Mouse (Mus musculus) forebrain, embryonic 11.5 days (tissue): ENCODE results near the gene Ccdc42. TPM values are rescaled to one million over a fixed set of nuclear protein-coding genes. Genes with fewer than 3 reads are reported as not detected.

Experiments
- ATAC-seq: fragments of 200-750 bp; cut with Nextera tagmentation; replicated peaks from 2 replicates; pipeline ENCODE4 v1.8.0; 2017; ENCODE audit warnings: moderate TSS enrichment; ENCODE audit not compliant: low FRiP score
- DNase-seq: peaks from one replicate; pipeline ENCODE4 v3.0.0-alpha.2; 2017; ENCODE audit warnings: low spot score
- H3K27ac ChIP-seq: fragments of 300-500 bp; sonication (generic); 2 replicates; pipeline ENCODE4 v1.5.1; 2014; ENCODE audit warnings: low read depth, low read length
- H3K27me3 ChIP-seq: fragments of 300-500 bp; sonication (generic); 2 replicates; pipeline ENCODE4 v1.6.1; 2014; ENCODE audit warnings: mild to moderate bottlenecking, low read length, mixed read lengths; ENCODE audit not compliant: control insufficient read depth, insufficient read depth
- H3K36me3 ChIP-seq: fragments of 300-500 bp; sonication (generic); 2 replicates; pipeline ENCODE4 v1.6.1; 2014; ENCODE audit warnings: mild to moderate bottlenecking, low read length, moderate library complexity, mixed read lengths; ENCODE audit not compliant: control insufficient read depth, insufficient read depth
- H3K4me1 ChIP-seq: fragments of 300-500 bp; sonication (generic); replicated peaks from 2 replicates; pipeline ENCODE4 v1.6.1; 2014; ENCODE audit warnings: low read length, mixed read lengths; ENCODE audit not compliant: control insufficient read depth, insufficient read depth
- H3K4me2 ChIP-seq: fragments of 300-500 bp; sonication (generic); 2 replicates; pipeline ENCODE4 v1.6.1; 2014; ENCODE audit warnings: low read depth, mild to moderate bottlenecking, low read length, moderate library complexity, mixed read lengths; ENCODE audit not compliant: severe bottlenecking
- H3K4me3 ChIP-seq: fragments of 300-500 bp; sonication (generic); 2 replicates; pipeline ENCODE4 v1.5.1; 2014; ENCODE audit warnings: low read depth, low read length
- H3K9ac ChIP-seq: fragments of 300-500 bp; sonication (generic); 2 replicates; pipeline ENCODE4 v1.6.1; 2014; ENCODE audit warnings: low read length
- H3K9me3 ChIP-seq: fragments of 300-500 bp; sonication (generic); 2 replicates; pipeline ENCODE4 v1.6.1; 2016; ENCODE audit warnings: low read length, mixed read lengths; ENCODE audit not compliant: control insufficient read depth
- WGBS: fragments of 180-500 bp; shearing (Covaris S2); extraction: QIAGEN DNeasy Blood & Tissue Kit; methylation state at CpG from one replicate; pipeline ENCODE4 v1.1.7; 2014; 5-methylcytosine and 5-hydroxymethylcytosine counted together
- polyA plus RNA-seq: library from polyadenylated mRNA; unstranded; fragments of >200 nt; fragmentation: Nextera tagmentation; extraction: Ambion mirVana; gene quantifications from 2 replicates; pipeline ENCODE4 v1.2.1, GENCODE M21; 2014

The Ccdc42 gene
- polyA plus RNA-seq, 1 experiment from 2014 or later = 0.51 TPM

DNA sequence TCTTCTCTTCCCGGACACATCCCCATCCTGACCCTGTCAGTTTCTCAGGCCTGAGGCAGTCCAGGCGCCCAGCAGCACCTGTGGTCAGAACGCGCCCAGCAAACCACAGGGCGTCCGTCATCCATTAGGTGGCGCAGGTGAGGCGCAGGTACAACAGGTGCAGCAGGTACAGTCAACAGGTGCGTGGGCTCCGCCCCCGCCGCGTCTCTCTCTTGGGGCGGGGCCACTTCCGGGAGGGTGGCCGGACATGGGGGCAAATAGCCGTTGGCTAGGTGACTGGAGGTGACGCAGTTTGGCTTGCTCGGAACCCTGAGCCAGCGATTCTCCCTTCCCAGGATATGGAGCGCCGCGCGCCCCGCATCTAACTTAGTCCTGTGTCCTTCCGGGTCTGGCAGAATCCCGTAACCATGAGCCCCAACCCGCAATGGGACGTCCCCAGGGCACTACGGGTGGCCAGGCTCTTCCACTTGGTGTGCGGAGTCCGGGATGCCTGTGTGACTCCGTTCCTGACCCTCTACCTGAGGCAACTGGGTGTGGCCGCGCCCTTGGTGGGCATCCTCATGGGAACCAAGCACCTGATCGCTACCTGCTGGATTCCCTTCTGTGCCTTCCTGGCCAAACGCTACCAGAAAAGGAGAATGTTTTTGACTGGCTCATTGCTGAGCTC is 30.8 kb upstream of the Ccdc42 start, which contains the start of gene Mfsd6l:
Mfsd6l (plus strand) TSS at position 269 of the 667 bp plus-strand sequence.
- no peak within 1 kb of the TSS for H3K27ac ChIP-seq
- WGBS = 7% methylated on average over 37 of the region's 37 CpGs
- H3K4me3 ChIP-seq = no peak within 1 kb of the TSS
- ATAC-seq (no peak), DNase-seq (no peak)
- no peaks in the 10 kb centered on the region for H3K36me3 ChIP-seq
- 0 out of 2 replicates have a peak, but pooled peaks cover 2% of the 10 kb centered on the region for H3K4me1 ChIP-seq
- no peak within 1 kb of the TSS for H3K9ac ChIP-seq
- H3K9me3 ChIP-seq = no peaks in the 10 kb centered on the region
- H3K27me3 ChIP-seq = peaks cover 4% of the 10 kb centered on the region
- H3K4me2 ChIP-seq = peak within 1 kb of the TSS; percentile 28

DNA sequence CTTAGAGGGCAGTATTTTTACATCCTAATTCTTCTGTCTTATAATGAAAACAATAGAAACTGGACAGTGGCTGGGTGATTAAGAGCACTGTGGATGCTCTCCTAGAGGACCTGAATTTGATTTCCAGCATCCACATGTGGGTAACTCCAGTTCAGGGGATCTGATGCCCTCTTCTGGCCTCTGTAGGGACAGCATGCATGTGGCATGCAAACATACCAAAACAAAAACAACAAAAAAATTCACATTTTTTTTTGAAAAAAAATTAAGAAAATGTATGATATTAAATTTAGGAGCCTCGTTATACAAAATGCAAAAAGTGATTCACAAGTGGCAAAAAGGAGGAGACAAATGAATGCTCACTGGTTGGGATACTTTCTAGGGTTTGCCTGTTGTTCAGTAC is 27.3 kb upstream of the Ccdc42 start:
- Histone ChIP-seq H3K4me2 (no peak overlapping the region), H3K4me1 (no peaks in the 10 kb centered on the region), H3K9me3 (no peaks in the 10 kb centered on the region), H3K27ac (no peak overlapping the region), H3K36me3 (no peaks in the 10 kb centered on the region), H3K9ac (no peak overlapping the region), H3K4me3 (no peak overlapping the region), H3K27me3 (peaks cover 4% of the 10 kb centered on the region)
- WGBS = 50% methylated on average over 1 of the region's 1 CpGs
- ATAC-seq = no peak
- DNase-seq = peak; percentile 48

DNA sequence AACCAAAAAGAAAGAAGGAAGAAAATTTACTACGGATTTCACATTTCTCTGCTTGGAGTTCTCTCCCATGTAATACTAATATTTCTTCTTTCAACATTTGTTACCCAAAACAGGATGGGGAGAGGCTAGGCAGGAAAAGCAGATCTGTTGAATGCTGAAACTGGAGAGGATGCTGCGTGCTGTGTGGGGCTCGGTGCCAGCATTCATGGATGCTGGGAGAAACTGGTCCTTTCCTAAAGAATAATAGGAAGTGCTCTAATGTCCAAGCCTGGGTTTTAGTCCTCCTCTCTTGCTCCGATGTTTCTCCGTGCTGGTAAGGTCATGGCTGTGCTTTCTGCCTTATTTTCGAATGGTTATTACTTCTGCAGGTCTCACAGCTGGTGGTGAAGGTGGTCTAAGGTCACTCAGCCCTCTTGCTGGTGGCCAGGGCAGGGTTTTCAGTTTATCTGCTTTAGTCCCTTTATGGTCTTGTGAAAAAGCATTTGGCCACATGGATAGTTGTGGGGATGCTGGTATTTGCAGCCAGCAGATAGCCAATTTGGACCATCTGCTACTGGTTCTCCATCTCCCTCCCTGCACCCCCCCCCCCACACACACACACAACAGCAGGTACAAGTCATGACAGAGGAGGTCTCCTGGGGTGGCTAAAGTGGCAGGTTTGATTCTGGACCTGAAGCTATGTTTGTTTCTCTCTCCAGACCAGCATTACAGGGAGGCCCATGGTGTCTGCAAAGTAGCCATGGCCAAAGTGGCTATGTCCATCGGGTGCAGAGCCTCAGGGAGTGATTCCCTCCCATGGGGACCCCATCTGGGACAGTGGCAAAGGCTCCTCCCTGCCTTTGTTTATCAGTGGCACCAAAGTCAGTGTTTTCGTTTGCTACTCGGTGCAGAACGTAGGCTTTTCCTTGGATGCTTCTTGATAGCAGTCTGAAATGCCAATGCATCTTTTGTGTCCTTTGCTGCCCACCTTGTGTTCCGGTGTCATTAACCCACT is 24.6 kb upstream of the Ccdc42 start:
- ATAC-seq (no peak), DNase-seq (peak; percentile 45)
- H3K4me3 ChIP-seq = no peak overlapping the region
- no peaks in the 10 kb centered on the region for H3K4me1 ChIP-seq
- WGBS = 82% methylated on average over 11 of the region's 11 CpGs
- no peak overlapping the region for H3K4me2 ChIP-seq
- no peaks in the 10 kb centered on the region for H3K9me3 ChIP-seq
- H3K27me3 ChIP-seq = no peaks in the 10 kb centered on the region
- H3K36me3 ChIP-seq = no peaks in the 10 kb centered on the region
- H3K27ac ChIP-seq = no peak overlapping the region
- no peak overlapping the region for H3K9ac ChIP-seq

DNA sequence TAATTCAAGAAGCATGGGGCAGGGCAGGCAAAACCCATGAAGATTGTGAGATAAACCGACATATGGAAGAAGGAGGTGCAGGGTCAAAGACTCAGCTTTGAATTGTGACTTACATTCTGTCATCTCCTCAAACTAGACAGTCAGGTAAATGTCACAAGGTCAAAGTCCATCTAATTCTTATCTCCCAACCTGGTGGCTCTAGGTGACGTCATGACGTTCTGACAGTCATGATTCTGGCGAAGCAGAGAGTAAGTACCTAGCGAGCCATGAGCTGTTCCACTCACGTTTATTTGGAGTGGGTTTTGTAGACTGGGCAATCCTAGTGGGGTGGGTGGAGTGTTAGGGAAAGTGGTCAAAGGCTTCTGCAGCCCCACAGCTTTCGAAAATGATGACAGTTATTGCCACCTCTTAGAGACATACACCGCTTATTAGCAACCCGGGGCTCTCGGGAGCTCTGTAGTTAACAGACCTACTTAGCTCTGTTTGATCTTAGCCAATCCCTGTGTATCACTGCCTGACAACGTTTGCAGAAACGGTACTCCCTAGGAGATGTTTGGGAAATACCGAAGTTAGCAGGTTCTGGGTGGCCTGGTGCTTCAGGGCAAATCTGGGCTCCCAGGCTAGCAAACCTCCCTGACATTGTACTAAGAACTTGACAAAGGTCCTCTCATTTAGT is 22.3 kb upstream of the Ccdc42 start:
- DNase-seq (no peak), ATAC-seq (no peak)
- H3K36me3 ChIP-seq = no peaks in the 10 kb centered on the region
- no peak overlapping the region for H3K27ac ChIP-seq
- WGBS = 80% methylated on average over 13 of the region's 13 CpGs
- H3K4me2 ChIP-seq = no peak overlapping the region
- no peak overlapping the region for H3K9ac ChIP-seq
- no peak overlapping the region for H3K4me3 ChIP-seq
- H3K9me3 ChIP-seq = no peaks in the 10 kb centered on the region
- H3K4me1 ChIP-seq = no peaks in the 10 kb centered on the region
- H3K27me3 ChIP-seq = no peaks in the 10 kb centered on the region

DNA sequence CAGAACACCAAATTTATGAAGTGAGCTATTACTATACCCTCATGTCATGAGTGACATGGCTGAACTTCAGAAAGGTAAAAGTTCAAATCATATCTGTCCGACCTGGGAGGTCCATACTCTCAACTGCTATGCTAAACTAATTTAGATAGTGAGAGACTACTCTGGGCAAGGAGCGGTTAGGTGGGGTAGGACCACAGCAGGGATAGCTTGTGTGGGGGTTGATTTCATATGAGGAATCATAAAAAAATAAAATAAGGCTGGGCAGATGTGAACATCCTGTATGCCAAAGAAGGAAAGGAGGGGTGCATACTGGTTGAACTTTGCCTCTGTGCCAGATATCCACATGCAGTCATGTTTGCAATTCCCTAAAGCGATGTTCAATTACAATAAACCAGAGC is 21.8 kb upstream of the Ccdc42 start:
- ATAC-seq (no peak), DNase-seq (no peak)
- Histone ChIP-seq H3K9ac (no peak overlapping the region), H3K9me3 (no peaks in the 10 kb centered on the region), H3K4me2 (no peak overlapping the region), H3K4me1 (no peaks in the 10 kb centered on the region), H3K36me3 (no peaks in the 10 kb centered on the region), H3K27ac (no peak overlapping the region), H3K4me3 (no peak overlapping the region), H3K27me3 (no peaks in the 10 kb centered on the region)
- WGBS = 87% methylated on average over 3 of the region's 3 CpGs

DNA sequence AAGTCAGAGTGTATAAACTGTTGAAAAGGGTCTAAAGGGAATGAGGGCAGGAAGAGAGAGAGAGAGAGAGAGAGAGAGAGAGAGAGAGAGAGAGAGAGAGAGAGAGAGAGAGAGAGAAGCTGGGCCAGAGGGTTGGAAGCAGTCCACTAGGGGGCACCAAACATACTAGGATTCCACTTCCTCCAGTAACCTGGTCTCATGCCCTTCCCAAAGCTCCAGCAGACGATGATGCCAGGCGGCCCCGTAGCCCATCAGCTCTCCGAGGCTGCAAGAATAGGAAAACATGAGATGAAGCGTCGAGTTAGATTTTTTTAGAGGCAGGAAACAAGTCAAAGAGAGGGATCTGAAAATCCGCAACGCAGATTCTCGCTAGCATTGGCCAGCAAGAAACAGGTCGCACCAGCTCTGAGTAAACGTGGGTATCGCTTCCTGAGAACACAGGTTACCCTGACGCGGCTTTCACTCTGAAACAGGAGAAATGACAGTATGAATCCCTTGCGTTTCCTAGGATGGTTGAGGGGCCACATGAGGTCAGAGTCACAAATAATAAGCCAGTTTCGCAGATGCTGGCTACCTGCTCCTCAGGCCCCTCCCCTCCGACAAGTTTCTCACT is 20.3 kb upstream of the Ccdc42 start:
- peak; percentile 87 for DNase-seq
- Histone ChIP-seq H3K9ac (peak overlapping the region; percentile 25), H3K27ac (no peak overlapping the region), H3K4me1 (no peaks in the 10 kb centered on the region), H3K9me3 (no peaks in the 10 kb centered on the region), H3K36me3 (no peaks in the 10 kb centered on the region), H3K4me2 (peak overlapping the region; percentile 50), H3K27me3 (no peaks in the 10 kb centered on the region), H3K4me3 (peak overlapping the region; percentile 12; the same call in 1 of the 2 replicates)
- no peak for ATAC-seq
- WGBS = 25% methylated on average over 17 of the region's 17 CpGs

DNA sequence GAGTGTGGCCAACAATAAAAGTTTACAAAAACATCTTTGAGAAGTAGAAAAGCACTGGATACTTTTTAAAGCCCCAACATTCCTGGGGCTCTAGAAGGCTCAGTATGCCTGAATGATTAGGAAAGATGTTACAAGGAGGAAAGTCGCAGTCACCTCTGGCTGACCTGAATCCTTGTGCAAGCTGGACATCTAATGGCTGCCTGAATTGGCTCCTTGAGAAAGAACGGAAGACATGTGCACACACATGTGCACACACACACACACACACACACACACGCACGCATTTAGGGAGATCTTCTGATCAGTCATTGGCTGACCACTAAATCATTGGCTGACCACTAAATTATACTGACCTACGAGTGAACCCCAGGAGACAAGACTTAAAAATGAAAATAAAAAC is 16.0 kb upstream of the Ccdc42 start:
- DNase-seq (no peak), ATAC-seq (no peak)
- no peaks in the 10 kb centered on the region for H3K36me3 ChIP-seq
- H3K4me2 ChIP-seq = no peak overlapping the region
- H3K9ac ChIP-seq = no peak overlapping the region
- H3K27me3 ChIP-seq = no peaks in the 10 kb centered on the region
- no peak overlapping the region for H3K27ac ChIP-seq
- no peak overlapping the region for H3K4me3 ChIP-seq
- no peaks in the 10 kb centered on the region for H3K9me3 ChIP-seq
- H3K4me1 ChIP-seq = no peaks in the 10 kb centered on the region
- 88% methylated on average over 5 of the region's 5 CpGs for WGBS

DNA sequence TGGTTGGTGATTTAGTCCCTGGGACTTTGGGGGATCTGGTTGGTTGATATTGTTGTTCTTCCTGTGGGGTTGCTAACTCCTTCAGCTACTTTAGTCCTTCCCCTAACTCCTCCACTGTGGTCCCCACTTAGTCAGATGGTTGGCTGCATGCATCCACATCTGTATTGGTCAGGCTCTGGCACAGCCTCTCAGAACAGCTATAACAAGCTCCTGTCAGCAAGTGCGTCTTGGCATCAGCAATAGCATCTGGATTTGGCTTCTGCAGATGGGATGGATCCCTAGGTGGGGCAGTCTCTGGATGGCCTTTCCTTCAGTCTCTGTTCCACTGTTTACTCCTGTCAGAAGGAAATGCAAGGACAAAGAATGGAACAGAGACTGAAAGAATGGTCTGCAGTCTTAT is 9.7 kb upstream of the Ccdc42 start:
- no peak overlapping the region for H3K9ac ChIP-seq
- no peak overlapping the region for H3K4me3 ChIP-seq
- H3K4me2 ChIP-seq = no peak overlapping the region
- no peaks in the 10 kb centered on the region; the same call in 1 of the 2 replicates for H3K4me1 ChIP-seq
- no peaks in the 10 kb centered on the region for H3K27me3 ChIP-seq
- ATAC-seq (no peak), DNase-seq (no peak)
- H3K36me3 ChIP-seq = no peaks in the 10 kb centered on the region
- H3K9me3 ChIP-seq = no peaks in the 10 kb centered on the region
- WGBS = 76% methylated on average over 1 of the region's 1 CpGs
- no peak overlapping the region for H3K27ac ChIP-seq
